Mouse (Mus musculus): Measurements from ENCODE around the gene Pgr. TPM values are rescaled to one million over a fixed set of nuclear protein-coding genes. Genes with fewer than 3 reads are reported as not detected.

The Pgr gene
- 0.42 and 0.48 TPM in 2 replicates for polyA plus RNA-seq (2016; fragmentation: Nextera tagmentation; extraction: Ambion mirVana)

GRCm38 (mm10) chr9:8899616-8900202 lies at the start of gene Pgr:
TSS of gene Pgr (plus strand) at chr9:8899833.
- 1% methylated on average over 16 of the region's 16 CpGs for WGBS
- Histone ChIP-seq H3K27ac (replicated peaks) (no peak within 1 kb of the TSS), H3K36me3 (no peaks in the 10 kb centered on the region), H3K4me3 (peak within 1 kb of the TSS; percentile 68), H3K4me1 (peaks cover 18% of the 10 kb centered on the region), H3K27me3 (peaks cover 49% of the 10 kb centered on the region), H3K4me2 (replicated peaks) (peak within 1 kb of the TSS; percentile 97), H3K9ac (replicated peaks) (peak within 1 kb of the TSS; percentile 64; the same call in 1 of the 2 replicates), H3K9me3 (no peaks in the 10 kb centered on the region)
- no peak; the same call in 1 of the 2 replicates for ATAC-seq (ENCODE audit: low FRiP score, low read depth)

GRCm38 (mm10) chr9:8857455-8857854 lies 42.2 kb upstream of the Pgr start:
- Histone ChIP-seq H3K4me3 (no peak overlapping the region), H3K9me3 (no peaks in the 10 kb centered on the region), H3K4me2 (replicated peaks) (no peak overlapping the region), H3K4me1 (no peaks in the 10 kb centered on the region), H3K27ac (replicated peaks) (no peak overlapping the region), H3K36me3 (no peaks in the 10 kb centered on the region), H3K9ac (replicated peaks) (no peak overlapping the region), H3K27me3 (no peaks in the 10 kb centered on the region)
- 90% methylated on average over 2 of the region's 2 CpGs for WGBS
- ATAC-seq (ENCODE audit: low FRiP score, low read depth): no peak

DNA sequence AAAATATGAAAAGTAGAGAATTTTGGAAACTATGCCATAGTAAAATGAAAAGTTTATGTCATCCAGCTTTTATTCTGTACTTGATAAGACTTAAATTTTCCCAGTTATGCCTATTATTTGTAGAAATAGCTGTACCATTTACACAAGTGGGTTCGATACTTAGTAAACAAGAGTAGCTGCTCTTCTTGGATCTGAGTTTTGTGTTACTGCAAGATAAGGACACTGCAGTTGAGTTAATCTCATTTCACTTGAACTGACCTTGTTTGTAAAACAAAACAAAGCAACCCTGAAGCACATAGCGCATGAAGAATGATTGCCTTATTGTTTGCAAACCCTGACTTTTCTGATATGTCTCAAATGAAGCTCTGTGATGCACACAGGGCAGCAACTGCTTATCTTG lies 31.1 kb upstream of the Pgr start:
- H3K4me2 ChIP-seq (replicated peaks): no peak overlapping the region
- WGBS: 86% methylated on average over 2 of the region's 2 CpGs
- no peaks in the 10 kb centered on the region for H3K36me3 ChIP-seq
- H3K4me1 ChIP-seq: no peaks in the 10 kb centered on the region
- no peaks in the 10 kb centered on the region for H3K27me3 ChIP-seq
- no peak overlapping the region for H3K9ac ChIP-seq (replicated peaks)
- no peak overlapping the region for H3K27ac ChIP-seq (replicated peaks)
- no peak for ATAC-seq (ENCODE audit: low FRiP score, low read depth)
- no peaks in the 10 kb centered on the region for H3K9me3 ChIP-seq
- H3K4me3 ChIP-seq: no peak overlapping the region

DNA sequence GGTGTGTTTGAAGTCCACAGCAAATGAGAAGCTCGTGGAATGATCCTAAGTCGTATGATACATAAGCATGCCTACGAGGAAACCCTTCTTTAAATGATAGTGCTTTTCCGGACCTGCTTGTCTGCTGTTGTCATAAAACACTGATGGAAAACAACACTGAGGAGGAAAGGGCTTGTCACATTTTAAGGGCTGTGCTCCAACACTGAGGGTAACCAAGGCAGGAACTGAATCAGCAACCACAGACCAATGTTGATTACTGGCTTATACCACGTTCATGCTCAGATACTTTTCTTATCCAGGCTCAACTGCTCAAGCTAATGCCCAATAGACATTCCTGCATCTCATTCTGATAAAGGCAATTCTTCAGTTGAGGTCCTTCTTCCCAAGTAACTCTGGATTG lies 4.4 kb upstream of the Pgr start:
- H3K4me2 ChIP-seq (replicated peaks): no peak overlapping the region
- ATAC-seq (ENCODE audit: low FRiP score, low read depth): no peak
- peaks cover 19% of the 10 kb centered on the region for H3K27me3 ChIP-seq

GRCm38 (mm10) chr9:8900203-8901012 lies 775 bp downstream of the Pgr start:
- Histone ChIP-seq H3K4me3 (peak overlapping the region; percentile 68), H3K4me2 (replicated peaks) (peak overlapping the region; percentile 97), H3K36me3 (no peaks in the 10 kb centered on the region), H3K9me3 (no peaks in the 10 kb centered on the region), H3K27me3 (peaks cover 49% of the 10 kb centered on the region), H3K4me1 (peaks cover 18% of the 10 kb centered on the region), H3K9ac (replicated peaks) (peak overlapping the region; percentile 64), H3K27ac (replicated peaks) (no peak overlapping the region)
- ATAC-seq (ENCODE audit: low FRiP score, low read depth): peak; percentile 38
- WGBS: under 1% methylated on average over 41 of the region's 41 CpGs

More for the DNA sequence above, 4.4 kb upstream of the Pgr start:
- H3K36me3 ChIP-seq: no peaks in the 10 kb centered on the region
- 82% methylated on average over 5 of the region's 5 CpGs for WGBS
- H3K9me3 ChIP-seq: no peaks in the 10 kb centered on the region
- no peak overlapping the region for H3K27ac ChIP-seq (replicated peaks)
- no peak overlapping the region for H3K9ac ChIP-seq (replicated peaks)
- peaks cover 7% of the 10 kb centered on the region for H3K4me1 ChIP-seq
- no peak overlapping the region for H3K4me3 ChIP-seq

DNA sequence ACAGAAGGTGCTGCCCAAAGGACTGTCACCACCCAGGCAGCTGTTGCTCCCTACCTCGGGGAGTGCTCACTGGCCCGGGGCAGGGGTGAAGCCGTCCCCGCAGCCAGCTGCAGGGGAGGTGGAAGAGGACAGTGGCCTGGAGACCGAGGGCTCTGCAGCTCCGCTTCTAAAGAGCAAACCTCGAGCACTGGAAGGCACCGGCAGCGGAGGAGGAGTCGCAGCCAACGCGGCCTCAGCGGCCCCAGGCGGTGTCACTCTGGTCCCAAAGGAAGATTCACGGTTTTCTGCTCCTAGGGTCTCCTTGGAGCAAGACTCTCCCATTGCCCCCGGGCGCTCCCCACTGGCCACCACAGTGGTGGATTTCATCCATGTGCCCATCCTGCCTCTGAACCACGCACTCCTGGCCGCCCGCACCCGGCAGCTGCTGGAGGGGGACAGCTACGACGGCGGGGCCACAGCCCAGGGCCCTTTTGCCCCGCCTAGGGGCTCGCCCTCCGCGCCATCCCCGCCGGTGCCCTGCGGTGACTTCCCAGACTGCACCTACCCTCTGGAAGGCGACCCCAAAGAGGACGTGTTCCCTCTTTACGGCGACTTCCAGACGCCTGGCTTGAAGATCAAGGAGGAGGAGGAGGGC lies 1.5 kb downstream of the Pgr start:
- WGBS: 0% methylated on average over 35 of the region's 36 CpGs
- peak; percentile 72 for ATAC-seq (ENCODE audit: low FRiP score, low read depth)
- H3K27ac ChIP-seq (replicated peaks): 0 out of 2 replicates have a peak overlapping the region, but pooled peaks have one; percentile 15
- peak overlapping the region; percentile 97 for H3K4me2 ChIP-seq (replicated peaks)
- H3K4me3 ChIP-seq: peak overlapping the region; percentile 68
- H3K36me3 ChIP-seq: no peaks in the 10 kb centered on the region
- H3K9ac ChIP-seq (replicated peaks): peak overlapping the region; percentile 64
- peaks cover 18% of the 10 kb centered on the region for H3K4me1 ChIP-seq
- H3K27me3 ChIP-seq: peaks cover 49% of the 10 kb centered on the region
- no peaks in the 10 kb centered on the region for H3K9me3 ChIP-seq

- WGBS: under 1% methylated on average over 37 of the region's 49 CpGs
- peak overlapping the region; percentile 68 for H3K4me3 ChIP-seq
- no peaks in the 10 kb centered on the region for H3K9me3 ChIP-seq
- H3K4me1 ChIP-seq: peaks cover 18% of the 10 kb centered on the region
- H3K36me3 ChIP-seq: no peaks in the 10 kb centered on the region
- peak overlapping the region; percentile 97 for H3K4me2 ChIP-seq (replicated peaks)
- peaks cover 49% of the 10 kb centered on the region for H3K27me3 ChIP-seq
- peak overlapping the region; percentile 64 for H3K9ac ChIP-seq (replicated peaks)
- ATAC-seq (ENCODE audit: low FRiP score, low read depth): peak; percentile 79
- H3K27ac ChIP-seq (replicated peaks): 0 out of 2 replicates have a peak overlapping the region, but pooled peaks have one; percentile 15
These were observed 2.1 kb downstream of the Pgr start for GRCm38 (mm10) chr9:8901647-8902131.

- peak overlapping the region; percentile 97 for H3K4me2 ChIP-seq (replicated peaks)
- H3K9ac ChIP-seq (replicated peaks): no peak overlapping the region; the same call in 1 of the 2 replicates
- 22% methylated on average over 3 of the region's 3 CpGs for WGBS
- ATAC-seq (ENCODE audit: low FRiP score, low read depth): no peak
- peaks cover 49% of the 10 kb centered on the region for H3K27me3 ChIP-seq
- no peaks in the 10 kb centered on the region for H3K36me3 ChIP-seq
- no peak overlapping the region for H3K27ac ChIP-seq (replicated peaks)
- H3K9me3 ChIP-seq: no peaks in the 10 kb centered on the region
- H3K4me3 ChIP-seq: peak overlapping the region; percentile 68
- H3K4me1 ChIP-seq: peaks cover 18% of the 10 kb centered on the region
These were observed 2.6 kb downstream of the Pgr start for GRCm38 (mm10) chr9:8902277-8902676.

DNA sequence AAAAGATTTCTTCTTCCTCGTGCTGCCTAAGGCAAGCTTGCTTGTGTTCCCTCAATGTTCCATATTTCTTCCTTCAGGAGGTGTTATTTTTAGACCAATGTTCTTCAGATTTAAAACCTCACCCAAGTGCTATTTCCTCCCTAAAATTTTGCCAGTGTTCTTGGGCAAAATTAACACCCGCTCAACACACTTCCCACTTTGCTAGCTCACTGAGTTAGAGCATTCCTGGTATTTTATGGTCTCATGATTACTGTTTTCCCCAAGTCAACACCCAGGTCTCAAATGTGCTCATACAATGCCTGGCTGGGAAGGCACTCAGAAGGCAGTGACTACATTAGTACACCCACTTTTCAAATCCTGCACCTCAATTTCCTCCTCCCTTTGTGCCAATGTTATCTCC lies 27.9 kb downstream of the Pgr start:
- H3K4me3 ChIP-seq: no peak overlapping the region
- no peak overlapping the region for H3K27ac ChIP-seq (replicated peaks)
- 90% methylated on average over 2 of the region's 2 CpGs for WGBS
- no peaks in the 10 kb centered on the region for H3K27me3 ChIP-seq
- H3K9ac ChIP-seq (replicated peaks): no peak overlapping the region
- H3K36me3 ChIP-seq: no peaks in the 10 kb centered on the region
- H3K9me3 ChIP-seq: no peaks in the 10 kb centered on the region
- H3K4me1 ChIP-seq: no peaks in the 10 kb centered on the region
- no peak for ATAC-seq (ENCODE audit: low FRiP score, low read depth)
- H3K4me2 ChIP-seq (replicated peaks): no peak overlapping the region

DNA sequence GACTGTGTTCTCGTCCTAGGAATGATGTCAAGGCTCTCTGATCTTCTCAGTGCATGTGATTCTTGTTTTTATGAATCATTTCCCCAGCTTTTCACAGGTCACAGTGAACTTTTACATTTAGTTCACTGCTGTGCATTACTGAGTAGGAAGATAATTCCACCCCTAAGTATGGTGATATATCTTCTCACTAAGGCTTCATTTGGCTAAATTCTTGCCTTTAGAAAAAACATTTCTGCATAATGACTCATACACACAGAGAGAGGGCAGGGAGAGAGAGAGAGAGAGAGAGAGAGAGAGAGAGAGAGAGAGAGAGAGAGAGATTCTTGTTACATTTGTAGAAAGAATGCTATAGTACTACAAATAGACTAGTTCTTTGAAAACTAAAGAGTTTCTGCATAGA lies 38.1 kb downstream of the Pgr start:
- ATAC-seq (ENCODE audit: low FRiP score, low read depth): no peak
- Histone ChIP-seq H3K27ac (replicated peaks) (no peak overlapping the region), H3K27me3 (no peaks in the 10 kb centered on the region), H3K36me3 (no peaks in the 10 kb centered on the region), H3K4me1 (no peaks in the 10 kb centered on the region), H3K9ac (replicated peaks) (no peak overlapping the region), H3K9me3 (no peaks in the 10 kb centered on the region), H3K4me3 (no peak overlapping the region), H3K4me2 (replicated peaks) (no peak overlapping the region)
- WGBS: 28% methylated on average over 1 of the region's 1 CpGs

DNA sequence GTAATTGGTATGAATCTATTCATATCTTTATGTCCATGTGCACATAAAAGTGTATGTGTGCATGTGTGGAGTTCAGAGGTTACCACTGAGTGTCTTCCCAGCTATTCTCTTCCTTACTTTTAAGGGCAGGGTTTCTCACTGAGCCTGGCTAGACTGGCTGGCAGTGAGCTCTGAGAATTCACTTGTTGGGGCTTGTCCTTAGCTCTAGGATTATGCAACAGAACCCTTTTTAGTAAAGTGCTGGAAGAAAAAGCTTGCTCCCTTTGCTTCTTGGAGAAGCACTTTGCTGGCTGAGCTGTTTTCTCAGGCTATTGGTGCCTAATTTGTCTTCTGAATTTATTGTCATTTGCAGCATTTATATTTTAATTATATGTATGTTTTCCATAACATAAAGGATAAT lies 53.7 kb downstream of the Pgr start:
- no peak overlapping the region for H3K4me3 ChIP-seq
- H3K4me1 ChIP-seq: no peaks in the 10 kb centered on the region
- no peak overlapping the region for H3K27ac ChIP-seq (replicated peaks)
- ATAC-seq (ENCODE audit: low FRiP score, low read depth): no peak
- no peak overlapping the region for H3K9ac ChIP-seq (replicated peaks)
- no peaks in the 10 kb centered on the region for H3K9me3 ChIP-seq
- H3K4me2 ChIP-seq (replicated peaks): no peak overlapping the region
- H3K27me3 ChIP-seq: no peaks in the 10 kb centered on the region
- no peaks in the 10 kb centered on the region for H3K36me3 ChIP-seq
